Mouse (Mus musculus): ENCODE measurements around the gene Cdrt4. TPM values are rescaled to one million over a fixed set of nuclear protein-coding genes. Genes with fewer than 3 reads are reported as not detected.

Cdrt4 gene
- polyA plus RNA-seq, 1 experiment from 2014 or later, result 0.21 TPM

GRCm38 (mm10) chr11:63035420-63036211 is 84.6 kb downstream of the Cdrt4 start:
- peak; percentile 45; the same call in 1 of the 2 replicates for ATAC-seq (ENCODE audit: low read depth)
- H3K27ac ChIP-seq (ENCODE audit: low read length), result no peak overlapping the region
- no peaks in the 10 kb centered on the region for H3K36me3 ChIP-seq (ENCODE audit: control insufficient read depth, insufficient read depth, low read length)
- no peaks in the 10 kb centered on the region for H3K9me3 ChIP-seq (ENCODE audit: control insufficient read depth, low read length)
- WGBS, result 59% methylated on average over 11 of the region's 11 CpGs
- H3K27me3 ChIP-seq (ENCODE audit: control insufficient read depth, insufficient read depth, low read depth, low read length), result no peaks in the 10 kb centered on the region
- no peak overlapping the region for H3K4me3 ChIP-seq (ENCODE audit: low read length)
- peaks cover 12% of the 10 kb centered on the region for H3K4me1 ChIP-seq (replicated peaks; ENCODE audit: control insufficient read depth, insufficient read depth, low read length)
- no peak overlapping the region for H3K9ac ChIP-seq (ENCODE audit: low read length)
- no peak overlapping the region for H3K4me2 ChIP-seq (ENCODE audit: low read depth, low read length)

- 60% methylated on average over 12 of the region's 12 CpGs for WGBS
- Histone ChIP-seq H3K4me2 (ENCODE audit: low read depth, low read length) (no peak overlapping the region), H3K27me3 (ENCODE audit: control insufficient read depth, insufficient read depth, low read depth, low read length) (no peaks in the 10 kb centered on the region), H3K4me3 (ENCODE audit: low read length) (no peak overlapping the region), H3K4me1 (replicated peaks; ENCODE audit: control insufficient read depth, insufficient read depth, low read length) (peaks cover 12% of the 10 kb centered on the region), H3K9me3 (ENCODE audit: control insufficient read depth, low read length) (no peaks in the 10 kb centered on the region), H3K9ac (ENCODE audit: low read length) (no peak overlapping the region), H3K27ac (ENCODE audit: low read length) (no peak overlapping the region), H3K36me3 (ENCODE audit: control insufficient read depth, insufficient read depth, low read length) (no peaks in the 10 kb centered on the region)
- ATAC-seq (ENCODE audit: low read depth), result no peak
Observed at GRCm38 (mm10) chr11:63040002-63040661, 89.1 kb downstream of the Cdrt4 start.

Other genes with a start within 250 kb of the Cdrt4 start
- gene Zfp287, start 219.3 kb upstream of the Cdrt4 start, polyA plus RNA-seq (2015; fragmentation: Nextera tagmentation; extraction: Ambion mirVana), result 5.4 and 5.8 TPM in 2 replicates
- not detected in 2 replicates for gene Gm10428, start 198.1 kb upstream of the Cdrt4 start, polyA plus RNA-seq (2015; fragmentation: Nextera tagmentation; extraction: Ambion mirVana)
- 14.8 and 14.9 TPM in 2 replicates for gene Zfp286, start 161.7 kb upstream of the Cdrt4 start, polyA plus RNA-seq (2015; fragmentation: Nextera tagmentation; extraction: Ambion mirVana)
- gene Trim16, start 131.0 kb upstream of the Cdrt4 start, polyA plus RNA-seq (2015; fragmentation: Nextera tagmentation; extraction: Ambion mirVana), result 23.2 and 25.0 TPM in 2 replicates
- 0.40 and 0.92 TPM in 2 replicates for gene Fbxw10, start 104.1 kb upstream of the Cdrt4 start, polyA plus RNA-seq (2015; fragmentation: Nextera tagmentation; extraction: Ambion mirVana)
- gene Tvp23b, start 71.7 kb upstream of the Cdrt4 start, polyA plus RNA-seq (2015; fragmentation: Nextera tagmentation; extraction: Ambion mirVana), result 79.5 TPM in 2 replicates
- 0.31 and 0.41 TPM in 2 replicates for gene Tekt3, start 110.5 kb downstream of the Cdrt4 start, polyA plus RNA-seq (2015; fragmentation: Nextera tagmentation; extraction: Ambion mirVana)
- gene Pmp22, start 177.8 kb downstream of the Cdrt4 start, polyA plus RNA-seq (2015; fragmentation: Nextera tagmentation; extraction: Ambion mirVana), result 298 and 312 TPM in 2 replicates